Mouse (Mus musculus) bone marrow macrophage, adult 2 months (primary cell): ENCODE results near the gene Yeats4.

ENCODE experiments used
- CTCF ChIP-seq: IDR thresholded peaks from 2 replicates; pipeline ENCODE4 v1.5.1; 2012; ENCODE audit warnings: low read depth, mild to moderate bottlenecking, low read length, moderate library complexity
- POLR2A ChIP-seq: IDR thresholded peaks from 2 replicates; pipeline ENCODE4 v1.6.1; 2012; ENCODE audit warnings: mild to moderate bottlenecking, low read depth, low read length, borderline replicate concordance

GRCm38 (mm10) chr10:117216793-117217192 lies 7.5 kb downstream of the Yeats4 start:
- TF ChIP-seq POLR2A: no peak
- TF ChIP-seq CTCF: peak; percentile 44; the same call in 1 of the 2 replicates
